Mouse (Mus musculus): Measurements from ENCODE around the gene Plscr3. TPM values are rescaled to one million over a fixed set of nuclear protein-coding genes. Genes with fewer than 3 reads are reported as not detected.

Plscr3 gene
- polyA plus RNA-seq (2017; shearing (Covaris generic)) = 10 to 100 TPM; 15.4 to 18.5 TPM

DNA sequence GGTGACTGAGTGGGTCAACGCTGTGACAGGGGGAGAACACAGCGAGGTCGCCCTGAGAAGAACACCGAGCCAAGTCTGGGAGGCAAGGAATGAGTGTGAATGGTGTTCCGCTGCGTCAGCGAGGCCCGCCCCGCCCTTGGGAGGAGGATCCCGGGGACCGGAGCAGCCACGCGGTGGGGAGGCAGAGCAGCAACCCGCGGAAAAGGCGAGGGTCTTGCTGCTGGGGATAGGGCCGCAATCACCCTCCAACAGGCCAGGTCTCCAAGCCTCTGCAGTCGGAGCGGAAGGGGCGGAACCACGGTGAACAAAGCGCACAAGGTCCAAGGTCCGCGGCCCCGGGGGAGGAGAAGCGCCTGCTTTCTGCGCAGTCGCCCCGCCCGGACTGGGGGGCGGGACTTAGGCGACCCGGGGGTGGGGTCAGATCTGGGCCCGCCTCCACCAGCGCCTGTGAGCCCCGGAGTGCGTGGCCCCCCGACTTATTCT is at the start of gene Plscr3:
Gene Plscr3, plus strand, starts transcription at position 179 of the 483 bp plus-strand sequence.

GRCm38 (mm10) chr11:69801379-69801977 is 44.7 kb upstream of the Plscr3 start, which contains the start of gene Fgf11:
Gene Fgf11, minus strand, starts transcription at chr11:69801857.

GRCm38 (mm10) chr11:69804972-69805909 is 40.9 kb upstream of the Plscr3 start, which contains the start of gene Tmem102:
Gene Tmem102, minus strand, starts transcription at chr11:69805624.

DNA sequence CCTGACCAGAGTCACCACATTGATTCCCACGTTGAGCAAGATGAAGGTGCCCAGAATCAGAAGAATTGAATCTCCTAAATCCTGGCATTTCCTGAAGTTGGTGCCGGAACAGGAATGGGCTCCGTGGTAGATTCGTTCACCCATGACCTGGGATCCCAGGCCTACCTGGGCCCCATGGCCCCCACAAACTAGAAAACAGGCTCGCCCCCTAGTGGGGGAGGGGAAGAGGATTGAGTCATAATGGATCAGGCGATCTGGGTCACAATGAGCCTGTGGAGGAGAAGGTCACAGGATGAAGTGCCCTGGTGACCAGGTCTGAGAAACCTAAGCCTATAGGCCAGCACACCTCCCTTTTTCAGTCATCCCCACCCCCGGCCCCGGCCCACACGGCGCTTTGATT is 31.0 kb upstream of the Plscr3 start, which contains the start of gene Gm39566:
Gene Gm39566, minus strand, starts transcription at position 144 of the 400 bp plus-strand sequence.

GRCm38 (mm10) chr11:69818365-69818764 is 27.8 kb upstream of the Plscr3 start, which contains the start of gene Spem2:
Gene Spem2, minus strand, starts transcription at chr11:69818465.

GRCm38 (mm10) chr11:69822080-69822479 is 24.1 kb upstream of the Plscr3 start, which contains the start of gene Spem1:
Gene Spem1, minus strand, starts transcription at chr11:69822180.

DNA sequence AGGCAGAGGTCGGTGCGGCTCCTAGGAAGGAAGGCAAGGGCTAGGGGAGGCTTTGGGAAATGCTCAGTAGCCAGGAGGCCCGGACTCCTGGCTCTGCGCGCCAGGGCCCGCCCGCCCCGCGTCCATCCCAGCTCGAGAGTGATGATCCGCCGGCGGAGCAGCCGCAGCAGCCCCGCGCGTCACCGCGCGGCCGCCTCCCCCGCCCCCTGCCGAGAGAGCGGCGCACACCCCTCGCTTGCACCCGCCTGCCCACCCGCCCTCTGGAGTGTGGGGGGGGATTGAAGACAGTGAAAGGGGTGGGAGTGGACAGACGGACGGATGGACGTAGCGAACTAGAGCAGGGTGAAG is 8.6 kb upstream of the Plscr3 start, which contains the start of gene Nlgn2:
Gene Nlgn2, minus strand, starts transcription at position 181 of the 348 bp plus-strand sequence.

GRCm38 (mm10) chr11:69837952-69838713 is 8.0 kb upstream of the Plscr3 start, which contains the start of gene Tmem256:
Gene Tmem256, plus strand, starts transcription at chr11:69838514.

DNA sequence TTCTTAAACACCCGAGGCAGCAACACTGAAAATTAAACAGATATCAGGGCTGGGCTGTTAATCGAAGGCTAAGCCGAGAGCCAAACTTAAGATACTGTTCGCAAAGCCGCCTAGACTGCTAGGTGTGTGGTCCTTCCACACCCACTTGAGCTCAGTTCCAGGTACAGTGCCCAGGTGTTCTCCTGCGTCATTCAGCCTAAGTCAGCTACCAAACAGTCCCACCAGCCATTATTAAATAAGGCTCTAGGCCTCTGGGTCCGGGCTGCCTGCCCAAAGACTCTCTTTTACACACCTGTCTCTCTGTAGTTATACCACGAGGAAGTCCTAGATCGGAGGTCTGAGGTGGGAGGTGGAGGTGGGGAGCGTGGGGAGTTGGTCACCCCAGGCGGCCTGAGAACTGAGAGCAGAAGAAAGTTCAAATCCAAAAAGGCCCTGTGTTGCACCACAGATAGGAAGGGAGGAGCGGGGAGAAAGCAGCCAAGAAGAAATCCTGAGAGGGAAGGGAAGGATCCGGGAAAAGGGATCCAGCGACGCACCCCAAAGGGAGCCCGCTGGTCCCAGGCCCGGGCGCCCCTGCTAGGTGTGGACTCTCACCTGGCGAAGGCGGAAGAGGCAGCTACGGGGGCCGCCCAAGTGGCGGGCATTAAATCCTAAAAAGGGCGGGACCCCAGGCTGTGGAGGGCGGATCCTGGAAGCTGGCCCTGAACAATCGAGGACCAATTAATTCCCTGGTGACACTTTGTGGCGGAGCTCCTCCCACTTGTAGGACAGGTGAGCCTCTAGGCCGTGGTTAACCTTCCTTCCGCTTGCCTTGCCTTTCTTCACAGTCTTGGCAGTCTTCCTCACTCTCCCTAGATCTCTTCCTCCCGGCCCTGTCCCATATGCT is 12.2 kb downstream of the Plscr3 start, which contains the start of gene Tnk1:
Gene Tnk1, minus strand, starts transcription at position 618 of the 886 bp plus-strand sequence.

GRCm38 (mm10) chr11:69877878-69878277 is 31.7 kb downstream of the Plscr3 start, which contains the start of gene Tmem95:
Gene Tmem95, minus strand, starts transcription at chr11:69878018.

DNA sequence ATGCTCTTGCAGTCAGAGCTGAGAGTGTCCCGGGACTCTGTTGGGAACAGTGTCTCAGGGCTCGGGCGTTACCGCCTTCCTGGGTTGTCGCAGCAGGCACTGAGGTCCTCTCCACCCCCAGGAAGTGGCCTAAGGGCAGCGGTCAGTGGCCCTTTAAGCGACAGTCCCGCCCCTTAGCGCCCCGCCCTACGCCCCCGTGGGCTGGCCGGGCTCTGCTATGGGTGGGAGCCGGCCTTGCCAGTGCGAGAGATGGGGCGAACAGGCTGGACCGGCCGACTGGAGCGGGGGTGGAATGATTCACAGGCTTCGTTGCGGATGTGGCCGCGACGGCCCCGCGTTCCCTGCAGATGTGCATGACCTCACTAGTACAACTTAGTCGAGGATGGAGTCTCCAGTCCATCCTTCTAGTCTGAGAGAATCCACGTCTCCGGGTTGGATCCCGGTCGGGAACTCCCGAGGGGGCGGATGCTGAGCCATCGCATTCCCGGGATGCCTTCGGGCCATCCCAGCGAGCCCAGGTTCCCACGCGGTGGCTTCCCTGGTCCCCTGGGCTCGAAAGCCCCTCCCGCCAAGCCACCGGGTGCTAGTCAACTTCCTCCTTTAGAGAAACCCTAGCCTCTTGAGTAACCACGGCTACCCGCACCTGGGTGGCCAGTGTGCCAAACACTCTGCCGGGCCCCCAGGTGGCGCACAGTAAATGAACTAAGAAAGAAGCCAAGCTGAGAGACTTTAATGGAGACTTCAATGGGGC is 34.9 kb downstream of the Plscr3 start, which contains the start of gene Kctd11:
Gene Kctd11, minus strand, starts transcription at position 554 of the 751 bp plus-strand sequence.

GRCm38 (mm10) chr11:69895291-69895690 is 49.1 kb downstream of the Plscr3 start, which contains the start of gene Acap1:
Gene Acap1, minus strand, starts transcription at chr11:69895539.

GRCm38 (mm10) chr11:69900471-69901405 is 54.6 kb downstream of the Plscr3 start, which contains the start of the genes 2810408A11Rik and Neurl4:
Gene 2810408A11Rik, minus strand, starts transcription at chr11:69900987.
Gene Neurl4, plus strand, starts transcription at chr11:69901072.

Other genes with a start within 250 kb of the Plscr3 start
- under 1 TPM in 1 of 2 experiments, not detected in 1; 0.55 TPM for gene Atp1b2, start 240.4 kb upstream of the Plscr3 start, polyA plus RNA-seq (2017; shearing (Covaris generic))
- under 1 TPM; 0.33 to 0.57 TPM for gene Shbg, start 228.5 kb upstream of the Plscr3 start, polyA plus RNA-seq (2017; shearing (Covaris generic))
- 1 to 10 TPM in 1 of 2 experiments, not detected in 1; 2.8 TPM for gene Sat2, start 224.4 kb upstream of the Plscr3 start, polyA plus RNA-seq (2017; shearing (Covaris generic))
- gene Fxr2, start 213.4 kb upstream of the Plscr3 start, polyA plus RNA-seq (2017; shearing (Covaris generic)) = 10 to 100 TPM; 59.9 to 74.5 TPM
- 1 to 10 TPM in 1 of 2 experiments, under 1 TPM in 1; 0.55 to 3.1 TPM for gene Sox15, start 191.1 kb upstream of the Plscr3 start, polyA plus RNA-seq (2017; shearing (Covaris generic))
- gene Mpdu1, start 183.7 kb upstream of the Plscr3 start, polyA plus RNA-seq (2017; shearing (Covaris generic)) = 10 to 100 TPM; 47.5 to 52.3 TPM
- 10 to 100 TPM in 1 of 2 experiments, 1 to 10 TPM in 1; 1.7 to 11.0 TPM for gene Cd68, start 180.2 kb upstream of the Plscr3 start, polyA plus RNA-seq (2017; shearing (Covaris generic))
- gene Eif4a1, start 174.0 kb upstream of the Plscr3 start, polyA plus RNA-seq (2017; shearing (Covaris generic)) = 100 to 1,000 TPM; 493 to 540 TPM
- 10 to 100 TPM; 33.1 to 37.3 TPM for gene Senp3, start 164.3 kb upstream of the Plscr3 start, polyA plus RNA-seq (2017; shearing (Covaris generic))
- not detected for gene Tnfsf13, start 160.6 kb upstream of the Plscr3 start, polyA plus RNA-seq (2017; shearing (Covaris generic))
- gene Tnfsf12, start 150.5 kb upstream of the Plscr3 start, polyA plus RNA-seq (2017; shearing (Covaris generic)) = not detected
- gene Tnfsfm13, start 150.3 kb upstream of the Plscr3 start, polyA plus RNA-seq (2017; shearing (Covaris generic)) = under 1 TPM in 1 of 2 experiments, not detected in 1; 0.45 TPM
- 10 to 100 TPM; 43.7 to 44.7 TPM for gene Polr2a, start 87.7 kb upstream of the Plscr3 start, polyA plus RNA-seq (2017; shearing (Covaris generic))
- 1 to 10 TPM in 1 of 2 experiments, under 1 TPM in 1; 0.29 to 1.3 TPM for gene Slc35g3, start 84.4 kb upstream of the Plscr3 start, polyA plus RNA-seq (2017; shearing (Covaris generic))
- 1 to 10 TPM; 3.8 to 5.3 TPM for gene Zbtb4, start 80.5 kb upstream of the Plscr3 start, polyA plus RNA-seq (2017; shearing (Covaris generic))
- gene Chrnb1, start 50.4 kb upstream of the Plscr3 start, polyA plus RNA-seq (2017; shearing (Covaris generic)) = 1 to 10 TPM in 1 of 2 experiments, under 1 TPM in 1; 0.13 to 4.3 TPM
- gene Fgf11, start 44.5 kb upstream of the Plscr3 start, polyA plus RNA-seq (2017; shearing (Covaris generic)) = not detected
- gene Tmem102, start 40.8 kb upstream of the Plscr3 start, polyA plus RNA-seq (2017; shearing (Covaris generic)) = not detected
- gene Gm39566, start 31.1 kb upstream of the Plscr3 start, polyA plus RNA-seq (2017; shearing (Covaris generic)) = under 1 TPM in 1 of 2 experiments, not detected in 1; 0.39 TPM
- not detected for gene Spem2, start 27.9 kb upstream of the Plscr3 start, polyA plus RNA-seq (2017; shearing (Covaris generic))
- 1 to 10 TPM in 1 of 2 experiments, not detected in 1; 2.1 TPM for gene Spem1, start 24.2 kb upstream of the Plscr3 start, polyA plus RNA-seq (2017; shearing (Covaris generic))
- gene Nlgn2, start 8.6 kb upstream of the Plscr3 start, polyA plus RNA-seq (2017; shearing (Covaris generic)) = under 1 TPM; 0.26 to 0.83 TPM
- 10 to 100 TPM; 64.6 to 89.9 TPM for gene Tmem256, start 7.9 kb upstream of the Plscr3 start, polyA plus RNA-seq (2017; shearing (Covaris generic))
- gene Tnk1, start 12.4 kb downstream of the Plscr3 start, polyA plus RNA-seq (2017; shearing (Covaris generic)) = under 1 TPM; 0.08 to 0.72 TPM
- under 1 TPM in 1 of 2 experiments, not detected in 1; 0.93 TPM for gene Tmem95, start 31.6 kb downstream of the Plscr3 start, polyA plus RNA-seq (2017; shearing (Covaris generic))
- gene Kctd11, start 35.0 kb downstream of the Plscr3 start, polyA plus RNA-seq (2017; shearing (Covaris generic)) = 1 to 10 TPM; 1.3 TPM
- 100 to 1,000 TPM; 503 to 589 TPM for gene Acap1, start 49.2 kb downstream of the Plscr3 start, polyA plus RNA-seq (2017; shearing (Covaris generic))
- gene 2810408A11Rik, start 54.6 kb downstream of the Plscr3 start, polyA plus RNA-seq (2017; shearing (Covaris generic)) = 1 to 10 TPM; 3.6 to 4.8 TPM
- 10 to 100 TPM in 1 of 2 experiments, 1 to 10 TPM in 1; 6.4 to 11.6 TPM for gene Neurl4, start 54.7 kb downstream of the Plscr3 start, polyA plus RNA-seq (2017; shearing (Covaris generic))
- gene Gps2, start 67.5 kb downstream of the Plscr3 start, polyA plus RNA-seq (2017; shearing (Covaris generic)) = 100 to 1,000 TPM; 175 to 265 TPM
- 1,000 to 10,000 TPM; 1,144 to 1,177 TPM for gene Eif5a, start 75.6 kb downstream of the Plscr3 start, polyA plus RNA-seq (2017; shearing (Covaris generic))
- not detected for gene Ybx2, start 89.4 kb downstream of the Plscr3 start, polyA plus RNA-seq (2017; shearing (Covaris generic))
- gene Slc2a4, start 101.8 kb downstream of the Plscr3 start, polyA plus RNA-seq (2017; shearing (Covaris generic)) = 1 to 10 TPM in 1 of 2 experiments, not detected in 1; 1.5 TPM
- gene Cldn7, start 118.4 kb downstream of the Plscr3 start, polyA plus RNA-seq (2017; shearing (Covaris generic)) = 1 to 10 TPM in 1 of 2 experiments, under 1 TPM in 1; 0.81 to 1.2 TPM
- gene Ctdnep1, start 134.8 kb downstream of the Plscr3 start, polyA plus RNA-seq (2017; shearing (Covaris generic)) = 10 to 100 TPM; 39.1 to 74.9 TPM
- 10 to 100 TPM; 63.7 to 67.7 TPM for gene Elp5, start 136.1 kb downstream of the Plscr3 start, polyA plus RNA-seq (2017; shearing (Covaris generic))
- gene Gabarap, start 144.8 kb downstream of the Plscr3 start, polyA plus RNA-seq (2017; shearing (Covaris generic)) = 100 to 1,000 TPM; 391 to 427 TPM
- gene Phf23, start 149.4 kb downstream of the Plscr3 start, polyA plus RNA-seq (2017; shearing (Covaris generic)) = 10 to 100 TPM; 85.5 to 94.7 TPM
- 10 to 100 TPM; 26.6 to 46.3 TPM for gene Dvl2, start 154.2 kb downstream of the Plscr3 start, polyA plus RNA-seq (2017; shearing (Covaris generic))
- gene Acadvl, start 169.0 kb downstream of the Plscr3 start, polyA plus RNA-seq (2017; shearing (Covaris generic)) = 100 to 1,000 TPM in 1 of 2 experiments, 10 to 100 TPM in 1; 97.3 to 113 TPM
- gene Dlg4, start 170.6 kb downstream of the Plscr3 start, polyA plus RNA-seq (2017; shearing (Covaris generic)) = 10 to 100 TPM in 1 of 2 experiments, 1 to 10 TPM in 1; 9.1 to 10.5 TPM
- gene Asgr1, start 207.7 kb downstream of the Plscr3 start, polyA plus RNA-seq (2017; shearing (Covaris generic)) = not detected
- not detected for gene Asgr2, start 246.3 kb downstream of the Plscr3 start, polyA plus RNA-seq (2017; shearing (Covaris generic))

All from inflammation-experienced regulatory T-cells (primary cell).